Mouse (Mus musculus) forebrain, embryonic 16.5 days (tissue): ENCODE measurements around the gene Erbb2. TPM values are rescaled to one million over a fixed set of nuclear protein-coding genes. Genes with fewer than 3 reads are reported as not detected.
A peak's percentile ranks its signal among the peaks of the same experiment; 100 is the strongest.

ENCODE experiments used
- ATAC-seq: fragments of 200-750 bp; cut with Nextera tagmentation; 2 replicates; pipeline ENCODE4 v1.8.0; 2017; ENCODE audit warnings: mild to moderate bottlenecking, moderate library complexity
- H3K27ac ChIP-seq: fragments of 300-500 bp; sonication (generic); 2 replicates; pipeline ENCODE4 v1.5.1; 2014; ENCODE audit warnings: low read length, control low read depth
- H3K27me3 ChIP-seq: fragments of 300-500 bp; sonication (generic); replicated peaks from 2 replicates; pipeline ENCODE4 v1.6.1; 2014; ENCODE audit warnings: low read length; ENCODE audit not compliant: control insufficient read depth, insufficient read depth
- H3K36me3 ChIP-seq: fragments of 300-500 bp; sonication (generic); 2 replicates; pipeline ENCODE4 v1.6.1; 2014; ENCODE audit not compliant: control insufficient read depth, insufficient read depth
- H3K4me1 ChIP-seq: fragments of 300-500 bp; sonication (generic); replicated peaks from 2 replicates; pipeline ENCODE4 v1.6.1; 2014; ENCODE audit warnings: low read length; ENCODE audit not compliant: control insufficient read depth, insufficient read depth
- H3K4me2 ChIP-seq: fragments of 300-500 bp; sonication (generic); 2 replicates; pipeline ENCODE4 v1.6.1; 2014; ENCODE audit warnings: mild to moderate bottlenecking, low read length, control low read depth
- H3K4me3 ChIP-seq: fragments of 300-500 bp; sonication (generic); replicated peaks from 2 replicates; pipeline ENCODE4 v1.5.1; 2014; ENCODE audit warnings: mild to moderate bottlenecking, low read length, control low read depth
- H3K9ac ChIP-seq: fragments of 300-500 bp; sonication (generic); replicated peaks from 2 replicates; pipeline ENCODE4 v1.6.1; 2014; ENCODE audit warnings: low read depth, low read length, control low read depth
- H3K9me3 ChIP-seq: fragments of 300-500 bp; sonication (generic); 2 replicates; pipeline ENCODE4 v1.6.1; 2016; ENCODE audit warnings: low read length; ENCODE audit not compliant: control insufficient read depth
- WGBS: fragments of 180-500 bp; shearing (Covaris S2); extraction: QIAGEN DNeasy Blood & Tissue Kit; methylation state at CpG from one replicate; pipeline ENCODE4 v1.1.7; 2014; 5-methylcytosine and 5-hydroxymethylcytosine counted together
- polyA plus RNA-seq: library from polyadenylated mRNA; unstranded; fragments of >200 nt; fragmentation: Nextera tagmentation; extraction: Ambion mirVana; gene quantifications from 2 replicates; pipeline ENCODE4 v1.2.1, GENCODE M21; 2015

Gene Erbb2
- polyA plus RNA-seq, 1 experiment from 2014 or later, result 4.9 TPM

GRCm38 (mm10) chr11:98406621-98407020, 5.6 kb upstream of the Erbb2 start:
- no peak overlapping the region for H3K4me3 ChIP-seq
- H3K36me3 ChIP-seq, result no peaks in the 10 kb centered on the region
- H3K4me1 ChIP-seq, result peaks cover 8% of the 10 kb centered on the region
- no peak overlapping the region for H3K4me2 ChIP-seq
- WGBS, result 75% methylated on average over 6 of the region's 6 CpGs
- H3K9me3 ChIP-seq, result no peaks in the 10 kb centered on the region
- H3K9ac ChIP-seq, result no peak overlapping the region
- no peak overlapping the region for H3K27ac ChIP-seq
- H3K27me3 ChIP-seq, result peaks cover 8% of the 10 kb centered on the region
- ATAC-seq, result no peak

- Histone ChIP-seq H3K9me3 (no peaks in the 10 kb centered on the region), H3K9ac (no peak overlapping the region), H3K27me3 (peaks cover 10% of the 10 kb centered on the region), H3K4me1 (peaks cover 22% of the 10 kb centered on the region), H3K27ac (no peak overlapping the region), H3K36me3 (no peaks in the 10 kb centered on the region), H3K4me2 (no peak overlapping the region), H3K4me3 (no peak overlapping the region)
- 48% methylated on average over 8 of the region's 8 CpGs for WGBS
- ATAC-seq, result no peak
Measured at GRCm38 (mm10) chr11:98408872-98409271, 3.4 kb upstream of the Erbb2 start.

- H3K9ac ChIP-seq, result no peak overlapping the region
- H3K9me3 ChIP-seq, result no peaks in the 10 kb centered on the region
- H3K4me3 ChIP-seq, result no peak overlapping the region
- WGBS, result 2% methylated on average over 9 of the region's 10 CpGs
- no peaks in the 10 kb centered on the region for H3K36me3 ChIP-seq
- peak; percentile 47; the same call in 1 of the 2 replicates for ATAC-seq
- H3K27ac ChIP-seq, result no peak overlapping the region
- peaks cover 22% of the 10 kb centered on the region for H3K4me1 ChIP-seq
- H3K4me2 ChIP-seq, result no peak overlapping the region
- peaks cover 10% of the 10 kb centered on the region for H3K27me3 ChIP-seq
Measured at GRCm38 (mm10) chr11:98409341-98409822, 2.9 kb upstream of the Erbb2 start.

GRCm38 (mm10) chr11:98412797-98413301, 579 bp downstream of the Erbb2 start:
- 0% methylated on average over 40 of the region's 40 CpGs for WGBS
- Histone ChIP-seq H3K9ac (peak overlapping the region; percentile 63), H3K4me3 (peak overlapping the region; percentile 62), H3K27ac (peak overlapping the region; percentile 29), H3K36me3 (no peaks in the 10 kb centered on the region), H3K27me3 (peaks cover 10% of the 10 kb centered on the region), H3K9me3 (no peaks in the 10 kb centered on the region), H3K4me2 (peak overlapping the region; percentile 99), H3K4me1 (peaks cover 25% of the 10 kb centered on the region)
- peak; percentile 34 for ATAC-seq

GRCm38 (mm10) chr11:98413731-98414130, 1.5 kb downstream of the Erbb2 start:
- Histone ChIP-seq H3K27me3 (peaks cover 10% of the 10 kb centered on the region), H3K4me3 (no peak overlapping the region), H3K9me3 (no peaks in the 10 kb centered on the region), H3K36me3 (no peaks in the 10 kb centered on the region), H3K9ac (no peak overlapping the region), H3K4me1 (peaks cover 25% of the 10 kb centered on the region), H3K4me2 (peak overlapping the region; percentile 99), H3K27ac (no peak overlapping the region)
- WGBS, result 30% methylated on average over 7 of the region's 7 CpGs
- no peak for ATAC-seq

- H3K4me3 ChIP-seq, result no peak overlapping the region
Measured at GRCm38 (mm10) chr11:98414162-98414561, 1.9 kb downstream of the Erbb2 start.

GRCm38 (mm10) chr11:98417074-98417473, 4.8 kb downstream of the Erbb2 start:
- Histone ChIP-seq H3K36me3 (no peaks in the 10 kb centered on the region), H3K9ac (no peak overlapping the region), H3K4me1 (peaks cover 13% of the 10 kb centered on the region), H3K27me3 (peaks cover 7% of the 10 kb centered on the region; the same call in 1 of the 2 replicates), H3K9me3 (no peaks in the 10 kb centered on the region), H3K4me2 (no peak overlapping the region), H3K27ac (no peak overlapping the region), H3K4me3 (no peak overlapping the region)
- no peak for ATAC-seq
- 87% methylated on average over 1 of the region's 1 CpGs for WGBS

More at GRCm38 (mm10) chr11:98414162-98414561, 1.9 kb downstream of the Erbb2 start:
- Histone ChIP-seq H3K4me2 (no peak overlapping the region), H3K36me3 (no peaks in the 10 kb centered on the region), H3K9me3 (no peaks in the 10 kb centered on the region), H3K4me1 (peaks cover 22% of the 10 kb centered on the region), H3K27me3 (peaks cover 10% of the 10 kb centered on the region), H3K27ac (no peak overlapping the region), H3K9ac (no peak overlapping the region)
- ATAC-seq, result no peak
- 43% methylated on average over 2 of the region's 2 CpGs for WGBS

- H3K9me3 ChIP-seq, result no peaks in the 10 kb centered on the region
- H3K4me3 ChIP-seq, result no peak overlapping the region
- no peaks in the 10 kb centered on the region for H3K27me3 ChIP-seq
- no peak for ATAC-seq
- H3K9ac ChIP-seq, result no peak overlapping the region
- WGBS, result 67% methylated on average over 6 of the region's 6 CpGs
- H3K27ac ChIP-seq, result no peak overlapping the region
- no peaks in the 10 kb centered on the region for H3K36me3 ChIP-seq
- H3K4me1 ChIP-seq, result peaks cover 3% of the 10 kb centered on the region; the same call in 1 of the 2 replicates
- H3K4me2 ChIP-seq, result no peak overlapping the region
Measured at GRCm38 (mm10) chr11:98418273-98418672, 6.0 kb downstream of the Erbb2 start.

- H3K27me3 ChIP-seq, result no peaks in the 10 kb centered on the region
- H3K4me1 ChIP-seq, result 0 out of 2 replicates have a peak, but pooled peaks cover 3% of the 10 kb centered on the region
- no peak overlapping the region for H3K9ac ChIP-seq
- no peak overlapping the region for H3K27ac ChIP-seq
- ATAC-seq, result no peak
- no peak overlapping the region for H3K4me3 ChIP-seq
- H3K9me3 ChIP-seq, result no peaks in the 10 kb centered on the region
- H3K36me3 ChIP-seq, result no peaks in the 10 kb centered on the region
- 81% methylated on average over 10 of the region's 10 CpGs for WGBS
- H3K4me2 ChIP-seq, result no peak overlapping the region
Measured at GRCm38 (mm10) chr11:98418939-98419547, 6.8 kb downstream of the Erbb2 start.
